Mouse (Mus musculus) layer of hippocampus, adult 9-11 months (tissue): ENCODE data around the gene Ermap.

Experiments used
- DNase-seq: peaks from one replicate; pipeline ENCODE4 v3.0.0; 2022

Gene Ermap

DNA sequence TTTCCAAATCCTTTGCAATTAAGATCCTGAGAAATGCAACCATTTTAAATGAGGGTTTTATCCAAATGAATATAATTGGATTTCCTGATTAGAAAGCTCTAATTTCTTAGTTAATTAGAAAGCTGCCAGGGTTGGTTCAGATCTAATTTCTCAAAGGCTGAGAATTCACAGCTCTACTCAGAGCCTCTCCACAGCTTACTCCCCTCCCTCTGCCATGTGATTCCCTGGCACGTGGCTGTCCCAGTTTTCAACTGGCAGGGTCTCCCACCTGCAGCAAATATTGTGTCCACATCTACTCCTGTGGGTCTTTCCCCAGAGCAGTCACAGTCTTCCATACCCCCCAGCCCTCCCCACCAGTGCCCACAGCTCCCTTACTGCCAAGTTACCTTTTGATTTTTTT lies 6.3 kb downstream of the Ermap start:
- no peak for DNase-seq

DNA sequence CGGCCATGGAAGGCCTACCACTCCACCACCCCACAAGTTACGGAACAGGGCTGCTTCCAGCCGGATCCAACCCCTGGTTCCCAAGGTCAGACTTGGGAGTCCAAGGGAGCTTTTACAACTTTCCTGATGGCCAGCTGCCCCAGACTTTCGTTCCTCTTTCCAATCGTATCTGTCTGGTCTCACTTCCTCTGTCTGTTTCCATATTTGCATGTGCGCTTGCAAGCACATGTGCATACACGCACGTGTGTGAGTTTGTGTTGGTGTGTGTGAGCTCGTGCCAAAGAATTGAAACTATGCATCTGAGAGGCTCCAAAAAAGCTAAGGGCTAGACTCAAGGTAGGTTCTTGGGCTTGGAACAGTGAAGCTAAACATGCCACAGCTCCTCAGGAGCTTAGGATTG lies 8.4 kb downstream of the Ermap start:
- DNase-seq: peak; percentile 63

DNA sequence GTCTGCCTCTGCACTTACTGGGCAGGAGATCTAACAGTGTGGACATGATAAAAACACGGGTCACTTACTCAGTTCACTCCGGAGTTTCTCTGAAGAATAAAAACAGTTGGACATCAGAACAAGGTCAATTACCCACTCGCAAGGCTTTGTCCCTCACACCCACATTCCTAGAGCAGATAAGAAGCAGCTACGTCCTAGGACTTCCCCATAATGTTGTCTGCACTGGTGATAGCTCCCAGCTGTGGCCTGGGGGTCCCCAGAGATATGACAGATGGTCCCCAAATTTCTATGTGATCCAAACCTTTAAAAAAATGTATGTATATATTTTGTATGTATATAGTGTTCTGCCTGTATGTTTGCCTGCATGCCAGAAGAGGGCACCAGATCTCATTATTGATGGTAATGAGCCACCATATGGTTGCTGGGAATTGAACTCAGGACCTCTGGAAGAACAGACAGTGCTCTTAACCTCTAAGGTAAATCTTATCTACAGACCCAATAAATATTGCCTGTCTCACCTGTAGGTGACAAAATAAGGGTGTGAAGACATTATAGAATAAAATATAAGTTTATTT lies 9.6 kb downstream of the Ermap start:
- DNase-seq: no peak

DNA sequence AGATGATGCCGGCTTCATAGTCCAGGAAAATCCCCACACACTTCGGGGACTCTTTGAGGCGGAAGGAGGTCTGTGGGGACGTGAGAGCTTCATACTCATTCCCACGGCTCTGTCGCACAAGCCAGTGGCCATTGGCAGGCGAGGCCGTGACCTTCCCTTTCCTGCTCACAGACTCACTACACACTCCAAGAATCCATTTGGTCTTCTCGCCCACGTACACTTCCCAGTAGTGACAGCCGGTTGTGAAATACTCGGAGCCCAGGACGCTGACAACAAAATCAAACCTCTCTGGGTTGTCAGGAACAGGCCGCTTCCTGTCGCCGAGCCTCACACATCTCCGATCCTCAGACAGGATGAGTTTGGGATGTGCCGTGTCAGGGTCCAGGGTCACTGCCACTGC lies 11.5 kb downstream of the Ermap start:
- DNase-seq: peak; percentile 31

DNA sequence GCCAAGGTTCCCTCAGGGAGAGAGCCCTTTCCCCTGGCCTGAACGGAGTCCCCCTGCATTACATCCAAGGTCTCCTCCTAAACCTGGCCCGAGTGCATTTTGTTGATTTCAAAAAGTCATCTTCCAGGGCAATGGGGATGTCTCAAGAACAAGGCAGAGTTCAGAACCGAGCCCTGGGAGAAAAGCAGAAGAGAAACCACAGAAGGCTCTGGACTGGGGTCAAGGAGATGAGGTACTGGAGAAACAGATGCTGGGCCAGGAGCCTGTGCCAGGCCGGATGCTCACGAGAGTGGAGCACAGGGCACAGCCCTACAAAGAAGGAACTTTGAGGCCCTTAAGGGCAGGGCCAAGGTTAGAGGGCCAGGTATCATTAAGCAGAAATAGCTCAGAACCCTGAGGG lies 12.1 kb downstream of the Ermap start:
- peak; percentile 73 for DNase-seq

DNA sequence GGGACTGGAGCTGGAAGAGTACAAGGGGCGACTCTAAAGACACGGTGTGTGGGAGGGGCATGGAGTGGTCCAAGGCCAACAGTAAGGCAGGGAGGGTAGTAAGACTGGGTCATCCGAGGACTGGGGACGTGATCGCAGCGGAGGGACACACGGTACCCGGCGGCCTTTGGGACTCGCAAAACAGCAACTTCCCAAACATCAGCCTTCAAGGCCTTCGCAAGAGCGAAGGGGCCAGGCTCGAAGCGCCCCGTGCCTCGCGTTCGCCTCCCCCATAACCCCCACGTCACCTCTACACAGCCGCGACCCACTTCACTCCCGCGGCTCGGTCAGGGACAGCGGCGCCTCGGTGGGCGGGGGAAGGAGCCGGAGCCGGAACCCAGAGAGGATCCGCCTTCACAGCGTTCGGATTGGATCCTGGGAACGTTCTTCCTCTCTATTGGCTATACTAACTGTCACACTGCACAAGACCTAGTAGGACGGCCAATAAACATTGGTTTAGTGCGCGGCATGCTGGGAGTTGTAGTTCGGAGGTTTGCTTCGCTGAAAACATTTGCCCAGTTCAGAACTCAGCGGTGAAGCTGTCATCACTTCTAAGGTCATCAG lies 15.9 kb downstream of the Ermap start, which contains the start of gene Zfp691:
Gene Zfp691, minus strand, starts transcription at position 345 of the 603 bp plus-strand sequence.
- peak; percentile 97 for DNase-seq

DNA sequence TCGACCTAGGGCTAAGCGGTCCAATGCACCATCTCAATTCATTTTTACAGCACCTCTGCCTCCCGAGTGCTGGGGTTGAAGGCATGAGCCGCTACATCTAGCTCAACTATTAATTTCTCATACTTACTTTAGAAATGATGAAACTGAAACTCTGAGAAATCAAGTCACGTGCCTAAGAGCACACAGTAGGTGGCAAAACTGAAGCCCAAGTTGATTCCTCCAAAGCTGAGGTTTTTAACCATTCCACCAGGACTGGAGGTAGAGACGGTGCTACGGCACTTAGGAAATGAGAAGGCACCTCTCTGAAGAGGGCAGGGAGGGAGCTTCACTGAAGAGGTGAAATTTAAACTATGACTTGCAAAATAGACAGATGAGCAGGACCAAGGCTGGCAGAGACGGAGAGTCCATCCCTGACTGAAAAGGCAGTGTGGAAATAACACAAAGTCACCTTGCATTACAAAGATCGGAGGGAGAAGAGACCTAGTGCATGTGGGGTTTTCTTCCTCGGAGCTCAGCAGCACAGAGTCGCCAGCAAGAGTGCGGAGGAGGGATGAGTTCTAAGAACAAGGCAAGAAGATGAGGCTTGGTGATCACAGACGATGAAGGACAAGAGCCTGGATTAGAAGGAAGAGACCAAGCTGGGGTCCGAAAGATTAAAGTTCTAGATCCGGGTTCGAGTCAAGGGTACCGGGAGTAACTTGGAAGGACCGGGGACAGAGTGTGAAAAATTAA lies 16.7 kb downstream of the Ermap start:
- DNase-seq: no peak

DNA sequence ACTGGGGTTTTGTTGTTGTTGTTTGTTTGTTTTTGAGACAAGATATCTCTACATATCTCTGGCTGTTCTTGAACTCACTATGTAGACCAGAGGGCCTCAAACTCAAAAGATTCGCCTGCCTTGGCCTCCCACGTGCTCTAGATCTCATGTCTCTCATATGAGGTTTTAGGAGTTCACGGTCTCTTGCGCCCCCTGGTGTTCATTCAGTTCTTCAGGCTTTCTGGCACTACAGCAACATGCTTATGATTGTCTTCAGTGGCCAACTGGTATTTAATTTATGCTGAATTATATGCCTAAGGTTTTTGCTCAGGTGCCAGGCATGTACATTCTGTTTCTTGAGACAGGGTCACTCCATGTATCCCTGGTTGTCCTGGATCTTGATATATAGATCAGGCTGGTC lies 22.1 kb downstream of the Ermap start:
- DNase-seq: peak; percentile 86

DNA sequence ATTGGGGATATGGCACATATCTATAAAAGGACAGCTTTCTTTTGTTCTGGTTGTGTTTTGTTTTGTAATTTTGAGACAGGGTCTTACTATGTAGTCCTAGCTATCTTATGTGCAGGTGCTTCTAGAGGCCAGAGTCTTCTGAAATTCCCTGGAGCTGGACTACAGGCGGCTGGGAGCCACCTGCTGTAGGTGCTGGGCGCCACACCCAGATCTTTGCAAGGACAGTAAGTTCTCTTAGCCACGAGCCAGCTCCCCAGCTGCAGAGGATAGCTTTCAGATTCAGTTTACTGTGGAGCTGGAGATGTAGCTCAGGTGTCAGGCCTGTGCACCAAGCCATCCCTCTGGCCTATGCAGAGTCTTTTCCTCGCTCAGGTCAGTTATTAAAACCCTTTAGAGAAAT lies 22.7 kb downstream of the Ermap start:
- DNase-seq: no peak

DNA sequence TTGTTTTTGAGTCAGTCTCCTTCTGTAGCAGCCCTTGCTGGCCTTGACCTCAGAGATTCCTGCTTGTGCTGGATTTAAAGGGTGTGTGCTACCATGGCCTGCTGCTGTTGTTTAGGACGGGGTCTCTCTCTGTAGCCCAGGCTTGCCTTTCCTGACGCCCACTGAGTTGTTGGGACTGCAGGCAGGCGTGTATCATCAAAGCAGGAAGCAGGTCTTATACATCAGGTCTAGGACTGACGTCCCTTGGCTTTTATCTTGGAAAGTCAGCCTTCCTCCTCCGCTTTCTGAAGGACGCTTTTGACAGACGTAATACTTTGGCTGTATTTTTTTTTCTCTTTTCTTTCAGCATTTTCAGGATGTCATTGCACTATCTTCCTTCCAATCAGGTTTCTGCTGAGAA lies 23.9 kb downstream of the Ermap start:
- DNase-seq: no peak

DNA sequence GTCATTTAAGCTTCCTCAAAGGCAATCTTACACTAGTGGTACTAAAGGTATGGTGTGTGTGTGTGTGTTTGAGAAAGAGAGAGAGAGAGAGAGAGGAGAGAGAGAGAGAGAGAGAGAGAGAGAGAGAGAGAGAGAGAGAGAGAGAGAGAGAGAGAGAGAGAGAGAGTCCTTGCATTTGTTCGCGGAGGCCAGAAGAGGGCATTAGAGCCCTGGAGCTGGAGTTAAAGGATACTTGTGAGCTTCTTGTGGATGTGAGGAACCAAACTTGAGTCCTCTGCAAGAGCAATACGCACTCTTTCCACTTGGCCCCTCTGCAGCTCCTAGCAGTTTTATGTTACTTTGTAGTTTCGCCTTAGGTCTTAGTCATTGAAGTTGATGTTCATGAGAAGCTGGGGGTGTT lies 26.8 kb downstream of the Ermap start:
- no peak for DNase-seq

DNA sequence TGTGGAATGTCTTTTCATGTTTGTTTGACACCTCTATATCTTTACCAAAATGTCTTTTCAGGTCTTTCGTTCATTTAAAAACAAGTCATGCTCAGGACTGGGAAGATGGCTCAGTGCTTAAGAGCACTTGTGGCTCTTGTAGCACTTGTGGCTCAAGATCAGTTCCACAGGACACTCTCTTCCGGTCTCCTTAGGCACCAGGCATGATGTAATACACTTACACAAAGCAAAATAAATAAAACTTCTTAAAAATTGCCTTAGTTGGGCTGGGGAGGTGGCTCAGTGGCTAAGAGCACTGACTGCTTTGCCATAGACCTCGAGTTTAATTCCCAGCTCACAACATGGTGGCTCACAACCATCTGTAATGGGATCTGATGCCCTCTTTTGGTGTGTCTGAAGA lies 28.5 kb downstream of the Ermap start:
- no peak for DNase-seq

DNA sequence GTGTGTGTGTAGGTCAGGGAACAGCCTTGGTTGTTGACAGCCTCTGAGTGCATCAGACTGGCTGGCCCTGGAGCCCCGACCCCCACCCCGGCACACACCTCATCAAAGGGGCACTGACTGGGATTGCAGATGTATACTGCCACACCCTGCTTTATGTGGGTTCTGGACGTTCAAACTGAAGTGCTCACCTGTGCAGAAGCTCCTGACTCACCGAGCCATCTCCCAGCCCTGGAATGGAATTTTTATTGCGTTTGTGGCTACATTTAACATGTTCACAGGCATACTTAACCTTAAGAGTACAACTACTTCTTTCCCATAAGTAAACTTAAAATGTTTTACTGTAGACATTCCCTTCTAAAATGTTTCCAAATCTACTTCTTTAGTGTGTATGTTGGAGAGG lies 31.9 kb downstream of the Ermap start:
- no peak for DNase-seq

DNA sequence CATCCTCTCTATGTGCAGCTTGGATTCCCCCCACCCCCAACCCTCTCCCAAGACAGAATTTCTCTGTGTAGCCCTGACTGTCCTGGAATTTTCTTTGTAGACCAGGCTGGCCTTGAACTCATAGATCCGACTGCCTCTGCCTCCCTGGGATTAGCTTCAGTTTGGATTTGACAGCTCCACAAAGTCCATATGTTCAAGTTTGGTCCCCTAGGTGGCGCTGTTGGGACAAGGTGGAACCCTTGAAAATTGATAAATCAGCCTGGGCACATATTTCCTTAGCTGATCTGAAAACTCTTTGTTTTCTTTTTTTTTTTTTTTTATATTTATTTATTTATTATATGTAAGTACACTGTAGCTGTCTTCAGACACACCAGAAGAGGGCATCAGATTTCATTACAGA lies 32.6 kb downstream of the Ermap start:
- no peak for DNase-seq

DNA sequence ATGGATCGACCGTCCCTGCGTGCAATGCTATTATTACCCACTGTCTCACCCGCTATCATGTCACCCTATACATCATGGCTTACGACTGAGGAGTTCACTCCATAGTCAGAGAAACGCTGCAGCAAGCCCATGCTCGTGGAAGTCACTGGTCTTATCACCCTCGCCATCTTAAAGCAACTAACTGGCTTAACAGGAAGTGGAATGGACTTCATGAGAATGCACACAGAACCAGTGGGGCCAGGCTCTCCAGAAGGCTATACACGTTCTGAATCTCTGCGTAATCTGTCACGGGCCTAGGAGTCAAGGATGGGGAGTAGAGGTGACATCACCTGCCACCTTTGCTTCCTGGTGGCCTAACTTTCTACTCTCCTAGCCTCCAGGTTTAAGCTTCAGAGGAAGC lies 41.1 kb downstream of the Ermap start:
- no peak for DNase-seq

DNA sequence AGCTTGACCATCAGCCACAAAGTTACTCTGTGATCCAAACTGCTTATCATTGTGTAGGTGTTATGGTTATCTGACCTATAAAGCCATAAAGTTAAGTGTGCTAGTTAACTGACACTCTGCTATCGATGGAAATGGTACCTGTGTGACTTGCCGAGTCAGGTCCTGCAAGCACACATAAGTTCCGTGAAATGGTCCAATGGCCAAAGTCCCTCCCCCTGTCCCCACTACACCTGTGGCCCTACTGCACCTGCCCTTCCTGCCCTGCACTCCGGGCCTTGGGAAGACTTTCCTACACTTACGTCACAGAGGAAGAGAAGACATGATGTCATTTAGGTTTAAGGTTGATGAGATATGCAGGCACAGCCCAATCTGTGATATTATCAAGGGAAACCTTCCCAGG lies 42.5 kb downstream of the Ermap start:
- DNase-seq: no peak

DNA sequence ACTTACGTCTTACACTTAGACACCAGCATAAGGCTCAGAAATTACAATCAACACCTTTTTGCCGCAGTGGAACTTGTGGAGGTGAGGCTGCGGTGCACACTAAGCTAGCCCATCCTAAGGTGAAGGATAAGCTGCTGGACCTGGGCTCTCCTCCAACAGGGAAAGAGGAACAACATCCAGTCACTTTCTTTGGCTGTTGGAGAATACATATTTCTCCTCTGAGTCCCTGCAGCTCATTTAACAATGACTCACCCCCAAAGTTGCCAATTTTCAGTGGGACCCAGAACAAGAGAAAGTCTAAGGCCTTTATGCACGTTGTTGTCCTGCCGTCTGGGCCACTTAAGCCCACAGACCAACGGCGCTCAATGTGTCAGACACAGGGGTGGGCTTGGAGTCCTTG lies 43.0 kb downstream of the Ermap start:
- DNase-seq: no peak

DNA sequence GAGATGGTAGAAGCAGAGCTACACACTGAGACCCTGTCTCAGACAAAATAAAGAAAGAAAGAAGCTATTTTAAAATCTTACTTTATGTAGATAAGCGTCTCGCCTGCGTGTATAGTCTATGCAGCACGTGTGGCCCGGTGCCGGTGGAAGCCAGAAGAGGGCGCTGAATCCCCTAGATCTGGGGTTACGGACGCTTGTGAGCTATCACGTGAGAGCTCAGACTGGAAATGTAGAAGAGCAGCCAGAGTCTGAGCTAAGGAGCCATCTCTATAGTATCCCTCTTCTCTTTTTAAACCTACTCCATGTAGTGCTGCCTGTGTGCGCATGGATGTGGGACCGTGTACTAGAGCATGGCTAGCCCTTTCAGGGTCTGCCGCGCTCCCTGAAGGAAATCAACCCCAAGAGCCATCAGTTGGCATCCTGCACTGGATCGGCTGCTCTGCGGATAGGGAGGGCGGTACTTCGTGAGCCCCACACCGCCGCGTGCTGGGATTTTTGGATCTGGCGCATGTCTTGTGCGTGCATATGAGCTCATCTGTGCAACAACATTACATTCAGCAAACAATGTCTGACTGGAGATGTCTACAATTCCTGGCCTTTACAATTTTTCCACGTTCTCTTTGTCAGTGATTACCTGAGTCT lies 47.5 kb downstream of the Ermap start:
- DNase-seq: no peak

DNA sequence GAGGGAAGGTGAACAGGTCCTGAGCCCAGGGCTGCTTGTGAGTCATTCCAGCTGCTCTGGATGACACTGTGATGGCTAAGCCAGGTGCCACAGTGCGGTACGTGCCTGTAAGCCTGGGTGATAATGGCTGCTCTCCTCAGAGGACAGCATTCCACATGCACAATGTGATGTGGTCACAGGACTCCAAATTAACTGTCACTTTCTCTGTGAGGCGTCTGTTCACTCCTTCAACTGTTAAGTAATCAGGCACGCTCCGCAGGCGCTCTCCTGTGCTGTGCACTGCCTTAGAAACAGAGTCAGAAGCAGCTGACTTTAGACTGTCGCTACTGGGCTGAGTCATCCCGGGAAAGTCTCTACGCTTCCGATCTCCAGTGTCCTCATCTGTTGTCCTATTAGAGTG lies 48.6 kb downstream of the Ermap start:
- no peak for DNase-seq

DNA sequence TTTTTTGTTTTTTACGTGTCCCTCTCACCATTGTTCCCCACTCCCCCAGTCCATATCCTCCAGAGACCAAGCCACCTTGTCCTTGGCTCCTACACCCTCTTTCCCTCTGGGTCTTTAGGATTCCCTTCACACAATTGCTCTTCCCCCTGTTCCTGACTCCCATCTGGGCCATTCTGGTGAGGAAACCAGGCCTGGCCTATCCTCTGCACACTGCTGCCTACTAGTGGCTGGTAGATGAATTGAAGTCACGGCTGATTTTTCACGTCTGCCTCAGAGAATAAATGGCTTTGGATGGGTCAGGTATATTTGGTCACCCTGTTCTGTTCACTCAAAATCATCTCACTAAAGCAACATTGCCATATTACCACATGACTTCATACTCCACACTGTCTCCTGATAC lies 49.7 kb downstream of the Ermap start:
- no peak for DNase-seq

DNA sequence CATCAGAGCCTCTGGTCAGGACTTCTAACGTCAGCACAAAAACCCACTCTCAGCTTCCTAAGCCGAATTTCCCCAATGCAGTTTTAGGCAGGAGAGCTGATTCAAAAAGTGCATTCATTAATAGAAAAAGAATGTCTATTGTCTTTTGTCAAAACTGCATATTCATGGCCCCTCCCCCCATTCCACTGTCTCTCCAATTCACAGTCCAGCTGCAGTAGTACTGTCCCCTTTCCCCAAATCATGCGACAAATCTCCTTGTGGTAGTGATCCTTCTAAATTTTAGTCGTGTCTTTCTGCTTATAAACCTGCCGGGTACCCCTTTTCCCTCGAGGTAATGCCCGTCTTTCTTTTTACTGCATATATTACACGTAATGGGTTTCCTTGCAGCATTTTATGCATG lies 51.0 kb downstream of the Ermap start:
- DNase-seq: peak; percentile 62

DNA sequence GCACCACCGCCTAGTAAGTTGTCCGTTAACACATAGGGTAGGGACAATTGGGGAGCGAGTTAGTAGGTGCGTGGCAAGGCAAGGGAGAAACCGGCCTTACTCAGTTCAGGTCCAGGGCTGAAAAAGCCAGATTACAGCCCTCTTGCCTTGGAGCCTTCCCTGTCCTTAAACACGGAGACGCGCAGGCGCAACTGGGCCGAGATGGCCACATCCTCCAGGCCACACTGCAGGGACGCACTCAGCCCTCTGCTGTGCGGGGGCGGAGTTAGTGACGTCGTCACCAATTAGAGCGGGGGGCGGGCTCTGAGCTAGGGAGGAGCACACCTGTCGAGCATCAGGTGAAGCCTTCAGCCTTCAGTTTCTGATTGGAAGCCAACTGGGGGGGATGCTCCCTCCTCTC lies 51.6 kb downstream of the Ermap start:
- DNase-seq: peak; percentile 76

DNA sequence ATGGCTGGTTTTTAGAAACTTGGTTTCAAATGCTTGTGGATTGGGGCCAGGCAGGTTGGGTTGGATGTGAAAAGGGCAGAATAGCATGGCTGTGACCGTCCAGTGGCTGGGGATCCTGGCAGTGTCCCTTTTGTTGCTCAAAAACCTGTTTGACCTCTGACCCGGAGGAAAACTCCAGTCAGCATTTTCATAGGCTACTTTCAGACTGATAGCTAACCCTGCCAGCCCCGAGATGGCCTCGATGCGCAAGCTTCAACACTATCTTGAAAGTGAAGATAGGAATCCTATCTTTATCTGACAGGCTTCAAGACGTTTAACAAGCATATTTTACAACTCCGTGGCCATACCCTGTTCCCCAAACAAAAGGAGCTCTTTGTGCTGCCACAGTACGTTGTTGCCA lies 52.5 kb downstream of the Ermap start:
- DNase-seq: no peak

DNA sequence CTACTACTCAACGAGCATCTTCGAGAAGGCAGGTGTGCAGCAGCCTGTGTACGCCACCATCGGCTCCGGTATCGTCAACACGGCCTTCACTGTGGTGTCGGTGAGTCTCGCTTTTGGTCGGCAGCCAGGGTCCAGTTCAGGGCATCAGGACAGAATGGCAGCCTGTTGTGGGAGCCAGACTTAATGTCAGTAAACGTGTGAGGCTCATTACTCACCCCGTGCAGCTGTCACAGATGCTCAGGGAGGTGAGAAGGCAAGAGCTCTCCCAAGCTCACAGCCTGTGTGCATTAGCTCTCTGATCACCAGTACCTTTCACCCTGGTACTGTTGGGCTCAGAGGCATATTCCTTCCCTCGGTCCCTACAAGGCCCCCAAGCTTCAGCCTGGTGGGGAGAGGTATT lies 56.0 kb downstream of the Ermap start:
- DNase-seq: no peak
